Mouse (Mus musculus) embryo, embryonic 10 days (tissue): ENCODE measurements around the gene Ets2.

Source experiments
- DNase-seq: peaks from one replicate; pipeline ENCODE4 v3.0.0-alpha.2; 2015; ENCODE audit warnings: low spot score

Gene Ets2

GRCm38 (mm10) chr16:95769066-95769995 is 67.5 kb downstream of the Ets2 start:
- DNase-seq = no peak

- no peak for DNase-seq
Observed at GRCm38 (mm10) chr16:95769996-95770334, 68.1 kb downstream of the Ets2 start.

GRCm38 (mm10) chr16:95770402-95770801 is 68.5 kb downstream of the Ets2 start:
- no peak for DNase-seq
